Mouse (Mus musculus): ENCODE measurements around the gene Gm21854.
"Not testable (repeated sequence)": the region's sequence is repeated elsewhere in the genome, so short reads cannot be mapped to it uniquely, and the experiment has no call there.

The Gm21854 gene

DNA sequence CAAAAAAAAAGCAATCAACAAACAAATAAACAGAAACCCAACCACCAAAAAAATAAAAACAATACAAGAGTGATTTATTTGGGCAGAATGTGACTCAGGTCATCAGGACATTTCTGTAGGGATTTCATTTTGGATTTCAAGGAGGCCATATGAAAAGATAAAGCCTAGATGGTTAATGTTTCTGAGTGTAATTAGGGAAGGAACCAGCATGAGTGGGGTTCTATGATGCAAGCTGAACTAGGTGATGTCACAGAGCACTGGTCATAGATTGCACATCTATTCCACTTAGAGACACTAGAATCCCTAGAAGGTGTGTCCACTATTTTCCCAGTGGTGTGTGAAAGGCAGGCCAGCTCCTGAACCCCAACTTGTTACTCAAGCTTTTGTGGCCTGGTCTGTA, at the start of gene Gm21854:
TSS of gene Gm21854 (plus strand) at position 301 of the 400 bp plus-strand sequence.
- not testable (repeated sequence) for DNase-seq (ENCODE audit: low read depth, low spot score)
